Mouse (Mus musculus) G1E (cell line): ENCODE data around the gene Tnfrsf23.

Experiments used
- CTCF ChIP-seq: IDR thresholded peaks from 2 replicates; pipeline ENCODE4 v1.5.1; 2012; ENCODE audit warnings: low read depth, low read length, inconsistent platforms, mixed read lengths
- GATA1 ChIP-seq: IDR thresholded peaks from 2 replicates; pipeline ENCODE4 v1.6.1; 2012; ENCODE audit warnings: borderline replicate concordance, low read length, inconsistent platforms, mixed read lengths
- GATA2 ChIP-seq: IDR thresholded peaks from 2 replicates; pipeline ENCODE4 v1.6.1; 2012; ENCODE audit warnings: low read depth, low read length, inconsistent platforms, borderline replicate concordance
- POLR2AphosphoS5 ChIP-seq: IDR thresholded peaks from 2 replicates; pipeline ENCODE4 v1.6.1; 2012; ENCODE audit warnings: low read depth, low read length, inconsistent platforms; ENCODE audit not compliant: insufficient replicate concordance
- TAL1 ChIP-seq: conservative IDR thresholded peaks from 2 replicates; pipeline ENCODE4 v1.6.1; 2012; ENCODE audit warnings: low read depth, low read length, inconsistent platforms, mixed read lengths

GRCm38 (mm10) chr7:143712771-143713348 lies 27.2 kb upstream of the Tnfrsf23 start:
- TF ChIP-seq CTCF (no peak), GATA2 (no peak), TAL1 (no peak), GATA1 (no peak), POLR2AphosphoS5 (no peak)
